Mouse (Mus musculus) CH12.LX (cell line): Measurements from ENCODE around the gene Gja8.

Experiments
- BHLHE40 ChIP-seq: IDR thresholded peaks from 2 replicates; pipeline ENCODE4 v1.6.1; 2011; ENCODE audit warnings: mild to moderate bottlenecking, low read depth, low read length, improper control_type of control experiment
- NELFE ChIP-seq: IDR thresholded peaks from 2 replicates; pipeline ENCODE4 v1.6.1; 2011; ENCODE audit warnings: low read depth, low read length, improper control_type of control experiment

DNA sequence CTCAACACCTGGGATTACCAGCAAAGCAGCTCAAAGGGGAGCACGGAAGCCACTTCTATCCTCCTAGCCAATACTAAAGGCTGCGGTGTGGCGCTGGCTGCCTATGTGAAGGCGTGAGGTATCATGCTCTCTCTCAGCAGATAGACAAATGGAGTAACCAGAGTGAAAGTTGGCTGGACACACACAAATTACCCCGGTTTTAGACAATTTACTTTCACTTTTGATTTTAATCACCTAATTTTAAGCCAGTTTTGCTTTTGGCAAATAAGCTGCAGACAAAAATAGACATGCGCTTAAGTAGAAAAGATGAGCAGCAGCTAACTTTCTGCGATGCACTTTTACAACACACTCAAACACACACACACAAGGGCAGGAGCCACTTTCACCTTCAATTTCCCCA, 42.1 kb downstream of the Gja8 start:
- TF ChIP-seq NELFE (no peak), BHLHE40 (no peak; the same call in 1 of the 2 replicates)
